Mouse (Mus musculus): ENCODE results near the gene Lrrc26. TPM values are rescaled to one million over a fixed set of nuclear protein-coding genes. Genes with fewer than 3 reads are reported as not detected.
A peak's percentile ranks its signal among the peaks of the same experiment; 100 is the strongest.

Lrrc26 gene
- 2.3 and 5.1 TPM in 2 replicates for polyA plus RNA-seq (2014; fragmentation: Nextera tagmentation; extraction: Ambion mirVana)

DNA sequence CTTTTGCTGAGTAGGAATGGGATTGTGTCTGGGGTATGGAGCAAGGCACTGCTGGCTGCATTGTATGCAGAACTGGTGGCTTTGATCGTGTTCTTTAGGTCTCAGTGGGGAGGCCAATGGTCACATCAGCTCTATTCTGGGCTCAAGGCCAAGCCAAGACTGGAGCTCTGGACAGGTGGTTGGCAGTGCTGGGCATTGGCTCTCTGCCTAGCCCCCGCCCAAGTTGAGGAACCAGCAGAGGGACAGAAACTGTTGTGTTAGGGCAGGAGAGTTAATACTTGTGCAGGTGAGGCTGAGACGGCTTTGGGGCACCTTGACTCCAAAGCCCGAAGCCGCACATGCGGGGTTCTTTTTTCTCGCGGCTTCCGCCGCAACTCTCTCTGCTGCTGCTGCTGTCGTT lies at the start of gene Lrrc26:
Gene Lrrc26 (plus strand): TSS at position 265 of the 400 bp plus-strand sequence.
- Histone ChIP-seq H3K4me3 (ENCODE audit: low read depth, low read length) (peak within 1 kb of the TSS; percentile 27), H3K36me3 (ENCODE audit: control insufficient read depth, insufficient read depth, low read length) (peaks cover 18% of the 10 kb centered on the region), H3K27ac (replicated peaks; ENCODE audit: low read depth, low read length) (no peak within 1 kb of the TSS), H3K27me3 (replicated peaks; ENCODE audit: control insufficient read depth, insufficient read depth, low read length) (peaks cover 62% of the 10 kb centered on the region), H3K9me3 (ENCODE audit: control insufficient read depth, low read length) (no peaks in the 10 kb centered on the region), H3K4me2 (ENCODE audit: low read depth, low read length) (peak within 1 kb of the TSS; percentile 47), H3K9ac (ENCODE audit: low read depth, low read length) (no peak within 1 kb of the TSS), H3K4me1 (ENCODE audit: control insufficient read depth, insufficient read depth, low read length) (0 out of 2 replicates have a peak, but pooled peaks cover 4% of the 10 kb centered on the region)
- peak; percentile 32 for DNase-seq (ENCODE audit: low spot score)
- no peak for ATAC-seq (ENCODE audit: low read depth)
- WGBS, result 7% methylated on average over 9 of the region's 11 CpGs

DNA sequence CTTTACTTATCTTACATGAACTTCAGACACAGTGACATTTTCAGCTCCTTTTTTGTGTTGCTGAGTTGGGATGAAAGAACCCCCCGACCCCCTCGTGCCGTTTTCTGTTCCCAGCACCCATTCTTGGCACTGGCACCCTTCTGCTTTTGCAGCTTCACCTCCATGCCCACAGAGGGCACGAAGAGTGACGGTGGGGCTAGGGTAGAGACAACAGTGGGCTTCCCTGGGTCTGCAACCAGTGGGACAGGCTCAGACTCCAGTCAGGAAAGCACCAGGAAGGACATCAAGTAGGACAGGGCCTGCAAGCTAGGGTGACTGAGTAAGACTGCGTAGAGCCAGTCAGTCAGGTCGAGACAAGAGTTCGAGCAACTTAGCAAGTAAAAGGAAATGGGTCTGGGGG lies 49.4 kb upstream of the Lrrc26 start:
- H3K36me3 ChIP-seq (ENCODE audit: control insufficient read depth, insufficient read depth, low read length), result no peaks in the 10 kb centered on the region
- H3K27me3 ChIP-seq (replicated peaks; ENCODE audit: control insufficient read depth, insufficient read depth, low read length), result peaks cover 13% of the 10 kb centered on the region
- H3K9me3 ChIP-seq (ENCODE audit: control insufficient read depth, low read length), result no peaks in the 10 kb centered on the region
- peak overlapping the region; percentile 59 for H3K4me3 ChIP-seq (ENCODE audit: low read depth, low read length)
- 53% methylated on average over 8 of the region's 8 CpGs for WGBS
- DNase-seq (ENCODE audit: low spot score), result no peak
- peaks cover 15% of the 10 kb centered on the region for H3K4me1 ChIP-seq (ENCODE audit: control insufficient read depth, insufficient read depth, low read length)
- peak overlapping the region; percentile 96 for H3K4me2 ChIP-seq (ENCODE audit: low read depth, low read length)
- H3K9ac ChIP-seq (ENCODE audit: low read depth, low read length), result peak overlapping the region; percentile 34; the same call in 1 of the 2 replicates
- H3K27ac ChIP-seq (replicated peaks; ENCODE audit: low read depth, low read length), result peak overlapping the region; percentile 42
- peak; percentile 4; the same call in 1 of the 2 replicates for ATAC-seq (ENCODE audit: low read depth)

GRCm38 (mm10) chr2:25240723-25241437 lies 48.8 kb upstream of the Lrrc26 start:
- peak overlapping the region; percentile 42 for H3K27ac ChIP-seq (replicated peaks; ENCODE audit: low read depth, low read length)
- H3K4me1 ChIP-seq (ENCODE audit: control insufficient read depth, insufficient read depth, low read length), result peaks cover 15% of the 10 kb centered on the region
- H3K4me2 ChIP-seq (ENCODE audit: low read depth, low read length), result peak overlapping the region; percentile 96
- ATAC-seq (ENCODE audit: low read depth), result peak; percentile 90
- no peaks in the 10 kb centered on the region for H3K36me3 ChIP-seq (ENCODE audit: control insufficient read depth, insufficient read depth, low read length)
- peaks cover 13% of the 10 kb centered on the region for H3K27me3 ChIP-seq (replicated peaks; ENCODE audit: control insufficient read depth, insufficient read depth, low read length)
- 1% methylated on average over 23 of the region's 29 CpGs for WGBS
- H3K9ac ChIP-seq (ENCODE audit: low read depth, low read length), result peak overlapping the region; percentile 34; the same call in 1 of the 2 replicates
- no peaks in the 10 kb centered on the region for H3K9me3 ChIP-seq (ENCODE audit: control insufficient read depth, low read length)
- peak overlapping the region; percentile 59 for H3K4me3 ChIP-seq (ENCODE audit: low read depth, low read length)
- peak; percentile 94 for DNase-seq (ENCODE audit: low spot score)

- H3K27me3 ChIP-seq (replicated peaks; ENCODE audit: control insufficient read depth, insufficient read depth, low read length), result peaks cover 13% of the 10 kb centered on the region
- H3K4me2 ChIP-seq (ENCODE audit: low read depth, low read length), result peak overlapping the region; percentile 96
- no peak overlapping the region for H3K27ac ChIP-seq (replicated peaks; ENCODE audit: low read depth, low read length)
- ATAC-seq (ENCODE audit: low read depth) (no peak), DNase-seq (ENCODE audit: low spot score) (no peak)
- H3K4me3 ChIP-seq (ENCODE audit: low read depth, low read length), result peak overlapping the region; percentile 59
- no peak overlapping the region for H3K9ac ChIP-seq (ENCODE audit: low read depth, low read length)
- peaks cover 15% of the 10 kb centered on the region for H3K4me1 ChIP-seq (ENCODE audit: control insufficient read depth, insufficient read depth, low read length)
- peaks cover 4% of the 10 kb centered on the region; the same call in 1 of the 2 replicates for H3K36me3 ChIP-seq (ENCODE audit: control insufficient read depth, insufficient read depth, low read length)
- H3K9me3 ChIP-seq (ENCODE audit: control insufficient read depth, low read length), result no peaks in the 10 kb centered on the region
- WGBS, result 13% methylated on average over 6 of the region's 6 CpGs
These were observed 48.3 kb upstream of the Lrrc26 start for GRCm38 (mm10) chr2:25241438-25241775.

GRCm38 (mm10) chr2:25242101-25242506 lies 47.6 kb upstream of the Lrrc26 start, which contains the start of the genes Rnf208 and Cysrt1:
TSS of gene Rnf208 (plus strand) at chr2:25242255.
TSS of gene Cysrt1 (minus strand) at chr2:25242452.
- Histone ChIP-seq H3K4me1 (ENCODE audit: control insufficient read depth, insufficient read depth, low read length) (peaks cover 15% of the 10 kb centered on the region), H3K27me3 (replicated peaks; ENCODE audit: control insufficient read depth, insufficient read depth, low read length) (peaks cover 13% of the 10 kb centered on the region), H3K9me3 (ENCODE audit: control insufficient read depth, low read length) (no peaks in the 10 kb centered on the region), H3K4me2 (ENCODE audit: low read depth, low read length) (peak within 1 kb of the TSS; percentile 96), H3K9ac (ENCODE audit: low read depth, low read length) (peak within 1 kb of the TSS; percentile 65), H3K36me3 (ENCODE audit: control insufficient read depth, insufficient read depth, low read length) (peaks cover 5% of the 10 kb centered on the region; the same call in 1 of the 2 replicates), H3K4me3 (ENCODE audit: low read depth, low read length) (peak within 1 kb of the TSS; percentile 59), H3K27ac (replicated peaks; ENCODE audit: low read depth, low read length) (0 out of 2 replicates have a peak within 1 kb of the TSS, but pooled peaks have one; percentile 25)
- DNase-seq (ENCODE audit: low spot score) (no peak), ATAC-seq (ENCODE audit: low read depth) (peak; percentile 24; the same call in 1 of the 2 replicates)
- WGBS, result 0% methylated on average over 1 of the region's 59 CpGs

DNA sequence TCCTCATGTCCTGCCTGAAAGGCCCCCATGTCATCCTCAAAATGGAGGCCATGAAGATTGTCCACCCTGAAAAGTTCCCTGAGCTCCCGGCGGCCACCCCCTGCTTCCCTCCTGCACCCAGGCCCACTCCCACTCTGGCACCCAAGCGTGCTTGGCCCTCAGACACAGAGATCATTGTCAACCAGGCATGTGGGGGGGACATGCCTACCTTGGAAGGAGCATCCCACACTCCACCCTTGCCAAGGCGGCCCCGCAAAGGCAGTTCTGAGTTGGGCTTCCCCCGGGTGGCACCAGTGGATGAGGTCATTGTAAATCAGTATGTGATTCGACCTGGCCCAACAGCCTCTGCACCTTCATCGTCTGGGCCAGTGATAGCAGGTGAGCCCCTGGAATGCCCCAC lies 46.4 kb upstream of the Lrrc26 start:
- 73% methylated on average over 7 of the region's 8 CpGs for WGBS
- Histone ChIP-seq H3K27me3 (replicated peaks; ENCODE audit: control insufficient read depth, insufficient read depth, low read length) (peaks cover 13% of the 10 kb centered on the region), H3K9me3 (ENCODE audit: control insufficient read depth, low read length) (no peaks in the 10 kb centered on the region)

GRCm38 (mm10) chr2:25244144-25244543 lies 45.6 kb upstream of the Lrrc26 start:
- no peak for ATAC-seq (ENCODE audit: low read depth)
- Histone ChIP-seq H3K36me3 (ENCODE audit: control insufficient read depth, insufficient read depth, low read length) (peaks cover 22% of the 10 kb centered on the region), H3K4me1 (ENCODE audit: control insufficient read depth, insufficient read depth, low read length) (peaks cover 15% of the 10 kb centered on the region), H3K9me3 (ENCODE audit: control insufficient read depth, low read length) (no peaks in the 10 kb centered on the region), H3K4me3 (ENCODE audit: low read depth, low read length) (no peak overlapping the region), H3K27me3 (replicated peaks; ENCODE audit: control insufficient read depth, insufficient read depth, low read length) (peaks cover 13% of the 10 kb centered on the region), H3K4me2 (ENCODE audit: low read depth, low read length) (no peak overlapping the region), H3K27ac (replicated peaks; ENCODE audit: low read depth, low read length) (no peak overlapping the region), H3K9ac (ENCODE audit: low read depth, low read length) (no peak overlapping the region)
- no peak for DNase-seq (ENCODE audit: low spot score)
- 92% methylated on average over 4 of the region's 4 CpGs for WGBS

More for the DNA sequence above, 46.4 kb upstream of the Lrrc26 start:
- no peak overlapping the region for H3K9ac ChIP-seq (ENCODE audit: low read depth, low read length)
- ATAC-seq (ENCODE audit: low read depth), result no peak
- no peak overlapping the region for H3K27ac ChIP-seq (replicated peaks; ENCODE audit: low read depth, low read length)
- H3K36me3 ChIP-seq (ENCODE audit: control insufficient read depth, insufficient read depth, low read length), result peaks cover 14% of the 10 kb centered on the region; the same call in 1 of the 2 replicates
- peak overlapping the region; percentile 96; the same call in 1 of the 2 replicates for H3K4me2 ChIP-seq (ENCODE audit: low read depth, low read length)
- no peak for DNase-seq (ENCODE audit: low spot score)
- peaks cover 15% of the 10 kb centered on the region for H3K4me1 ChIP-seq (ENCODE audit: control insufficient read depth, insufficient read depth, low read length)
- H3K4me3 ChIP-seq (ENCODE audit: low read depth, low read length), result no peak overlapping the region

DNA sequence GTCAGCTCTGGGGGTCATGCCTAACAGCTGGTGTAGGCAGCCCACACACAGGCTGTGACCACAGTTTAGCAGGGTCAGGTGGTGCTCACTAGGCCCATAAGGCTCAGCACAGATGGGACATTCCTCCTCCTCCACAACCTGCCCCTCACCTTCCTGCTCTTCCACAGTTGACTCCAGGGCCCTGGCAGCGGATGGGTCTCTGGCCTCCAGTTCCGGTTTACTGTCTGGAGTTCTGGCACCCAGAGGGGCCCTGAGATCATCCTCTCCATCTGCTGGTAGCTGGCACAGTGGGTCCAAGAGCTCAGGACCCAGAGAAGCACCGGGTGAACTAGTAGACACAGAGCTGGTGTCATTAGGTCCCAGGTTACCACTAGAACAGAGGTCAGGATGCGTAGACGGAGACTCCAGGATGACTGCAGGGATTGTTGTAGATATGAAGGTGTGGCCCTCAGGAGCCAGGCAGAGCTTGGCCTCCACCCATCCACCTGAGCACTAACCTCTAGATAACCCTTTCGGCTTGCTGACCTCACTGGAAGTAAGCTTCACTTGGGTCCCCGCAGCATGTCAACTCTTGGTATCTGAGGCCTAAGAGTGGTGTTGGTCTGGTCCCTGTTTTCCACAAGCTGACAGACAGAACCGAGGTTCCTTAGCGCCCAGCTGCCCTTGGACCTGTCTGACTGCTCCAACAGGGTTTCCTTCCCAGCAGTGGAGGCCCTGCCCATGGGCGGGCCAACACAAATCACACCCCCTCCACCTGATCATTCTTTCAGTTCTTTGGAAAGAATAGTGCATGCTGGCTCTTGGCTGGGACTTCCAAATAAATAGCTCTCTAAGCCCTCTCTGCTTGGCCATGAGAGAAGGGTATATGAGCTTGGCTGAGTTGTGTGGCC lies 43.3 kb upstream of the Lrrc26 start, which contains the start of gene AL732309.1:
Gene AL732309.1 (minus strand): TSS at position 681 of the 890 bp plus-strand sequence.
- no peak within 1 kb of the TSS for H3K9ac ChIP-seq (ENCODE audit: low read depth, low read length)
- WGBS, result 89% methylated on average over 10 of the region's 10 CpGs
- DNase-seq (ENCODE audit: low spot score), result no peak
- ATAC-seq (ENCODE audit: low read depth), result no peak
- H3K4me1 ChIP-seq (ENCODE audit: control insufficient read depth, insufficient read depth, low read length), result peaks cover 4% of the 10 kb centered on the region
- H3K9me3 ChIP-seq (ENCODE audit: control insufficient read depth, low read length), result no peaks in the 10 kb centered on the region
- H3K4me2 ChIP-seq (ENCODE audit: low read depth, low read length), result no peak within 1 kb of the TSS
- H3K4me3 ChIP-seq (ENCODE audit: low read depth, low read length), result no peak within 1 kb of the TSS
- H3K36me3 ChIP-seq (ENCODE audit: control insufficient read depth, insufficient read depth, low read length), result peaks cover 39% of the 10 kb centered on the region
- H3K27me3 ChIP-seq (replicated peaks; ENCODE audit: control insufficient read depth, insufficient read depth, low read length), result peaks cover 10% of the 10 kb centered on the region
- no peak within 1 kb of the TSS for H3K27ac ChIP-seq (replicated peaks; ENCODE audit: low read depth, low read length)
